Mouse (Mus musculus): ENCODE results near the gene Ino80d. TPM values are rescaled to one million over a fixed set of nuclear protein-coding genes. Genes with fewer than 3 reads are reported as not detected.
A peak's percentile ranks its signal among the peaks of the same experiment; 100 is the strongest.

The Ino80d gene
- polyA plus RNA-seq, 1 experiment from 2014 or later: 12.2 TPM

- Histone ChIP-seq H3K4me1 (ENCODE audit: control insufficient read depth in 2 of 2, insufficient read depth in 2 of 2, low read length in 2 of 2) (peaks cover 7 to 29% of the 10 kb centered on the region in 2 experiments; a peak in 3 of 4 replicates), H3K9ac (ENCODE audit: low read length) (no peak overlapping the region), H3K9me3 (ENCODE audit: control insufficient read depth, low read length) (no peaks in the 10 kb centered on the region), H3K4me2 (ENCODE audit: low read length) (no peak overlapping the region), H3K36me3 (ENCODE audit: control insufficient read depth, insufficient read depth, low read length) (peaks cover 26% of the 10 kb centered on the region; the same call in 1 of the 2 replicates), H3K27me3 (ENCODE audit: control insufficient read depth, insufficient read depth, low read length) (no peaks in the 10 kb centered on the region), H3K4me3 (ENCODE audit: control insufficient read depth in 1 of 2, insufficient read depth in 1 of 2, low read depth in 1 of 2, low read length in 2 of 2) (no peak overlapping the region), H3K27ac (replicated peaks in 1 of 2; ENCODE audit: control insufficient read depth in 1 of 2, insufficient read depth in 1 of 2, low read depth in 2 of 2, low read length in 2 of 2) (no peak overlapping the region)
- WGBS: 81% methylated on average over 3 of the region's 3 CpGs
- ATAC-seq (ENCODE audit: insufficient number of reproducible peaks, insufficient read depth, low FRiP score, low read depth): no peak
These were observed 64.5 kb downstream of the Ino80d start for GRCm38 (mm10) chr1:63049977-63050376.

- Histone ChIP-seq H3K4me3 (ENCODE audit: control insufficient read depth in 1 of 2, insufficient read depth in 1 of 2, low read depth in 1 of 2, low read length in 2 of 2) (no peak overlapping the region), H3K27me3 (ENCODE audit: control insufficient read depth, insufficient read depth, low read length) (no peaks in the 10 kb centered on the region), H3K4me1 (ENCODE audit: control insufficient read depth in 2 of 2, insufficient read depth in 2 of 2, low read length in 2 of 2) (peaks cover 7 to 24% of the 10 kb centered on the region in 2 experiments; a peak in 3 of 4 replicates), H3K9ac (ENCODE audit: low read length) (no peak overlapping the region), H3K9me3 (ENCODE audit: control insufficient read depth, low read length) (no peaks in the 10 kb centered on the region), H3K4me2 (ENCODE audit: low read length) (no peak overlapping the region), H3K27ac (replicated peaks in 1 of 2; ENCODE audit: control insufficient read depth in 1 of 2, insufficient read depth in 1 of 2, low read depth in 2 of 2, low read length in 2 of 2) (no peak overlapping the region), H3K36me3 (ENCODE audit: control insufficient read depth, insufficient read depth, low read length) (peaks cover 23% of the 10 kb centered on the region; the same call in 1 of the 2 replicates)
- ATAC-seq (ENCODE audit: insufficient number of reproducible peaks, insufficient read depth, low FRiP score, low read depth): no peak
- WGBS: 83% methylated on average over 6 of the region's 6 CpGs
These were observed 66.5 kb downstream of the Ino80d start for GRCm38 (mm10) chr1:63047983-63048382.

GRCm38 (mm10) chr1:63032929-63033328 is 81.5 kb downstream of the Ino80d start:
- WGBS: 87% methylated on average over 3 of the region's 3 CpGs
- Histone ChIP-seq H3K36me3 (ENCODE audit: control insufficient read depth, insufficient read depth, low read length) (no peaks in the 10 kb centered on the region), H3K4me1 (ENCODE audit: control insufficient read depth in 2 of 2, insufficient read depth in 2 of 2, low read length in 2 of 2) (no peaks in the 10 kb centered on the region), H3K27me3 (ENCODE audit: control insufficient read depth, insufficient read depth, low read length) (no peaks in the 10 kb centered on the region), H3K9ac (ENCODE audit: low read length) (no peak overlapping the region), H3K4me3 (ENCODE audit: control insufficient read depth in 1 of 2, insufficient read depth in 1 of 2, low read depth in 1 of 2, low read length in 2 of 2) (no peak overlapping the region), H3K9me3 (ENCODE audit: control insufficient read depth, low read length) (no peaks in the 10 kb centered on the region), H3K27ac (replicated peaks in 1 of 2; ENCODE audit: control insufficient read depth in 1 of 2, insufficient read depth in 1 of 2, low read depth in 2 of 2, low read length in 2 of 2) (no peak overlapping the region), H3K4me2 (ENCODE audit: low read length) (no peak overlapping the region)
- no peak for ATAC-seq (ENCODE audit: insufficient number of reproducible peaks, insufficient read depth, low FRiP score, low read depth)

- Histone ChIP-seq H3K9ac (ENCODE audit: low read length) (no peak overlapping the region), H3K36me3 (ENCODE audit: control insufficient read depth, insufficient read depth, low read length) (no peaks in the 10 kb centered on the region), H3K4me3 (ENCODE audit: control insufficient read depth in 1 of 2, insufficient read depth in 1 of 2, low read depth in 1 of 2, low read length in 2 of 2) (no peak overlapping the region), H3K4me1 (ENCODE audit: control insufficient read depth in 2 of 2, insufficient read depth in 2 of 2, low read length in 2 of 2) (no peaks in the 10 kb centered on the region), H3K27ac (replicated peaks in 1 of 2; ENCODE audit: control insufficient read depth in 1 of 2, insufficient read depth in 1 of 2, low read depth in 2 of 2, low read length in 2 of 2) (no peak overlapping the region), H3K9me3 (ENCODE audit: control insufficient read depth, low read length) (no peaks in the 10 kb centered on the region), H3K4me2 (ENCODE audit: low read length) (no peak overlapping the region), H3K27me3 (ENCODE audit: control insufficient read depth, insufficient read depth, low read length) (no peaks in the 10 kb centered on the region)
- WGBS: 59% methylated on average over 2 of the region's 2 CpGs
- no peak for ATAC-seq (ENCODE audit: insufficient number of reproducible peaks, insufficient read depth, low FRiP score, low read depth)
These were observed 94.6 kb downstream of the Ino80d start for GRCm38 (mm10) chr1:63019916-63020315.

GRCm38 (mm10) chr1:63005013-63005646 is 109.3 kb downstream of the Ino80d start:
- H3K4me1 ChIP-seq (ENCODE audit: control insufficient read depth in 2 of 2, insufficient read depth in 2 of 2, low read length in 2 of 2): peaks cover 0 to 4% of the 10 kb centered on the region in 2 experiments; a peak in 1 of 4 replicates
- no peaks in the 10 kb centered on the region for H3K36me3 ChIP-seq (ENCODE audit: control insufficient read depth, insufficient read depth, low read length)
- no peak overlapping the region for H3K27ac ChIP-seq (replicated peaks in 1 of 2; ENCODE audit: control insufficient read depth in 1 of 2, insufficient read depth in 1 of 2, low read depth in 2 of 2, low read length in 2 of 2)
- no peaks in the 10 kb centered on the region for H3K27me3 ChIP-seq (ENCODE audit: control insufficient read depth, insufficient read depth, low read length)
- 50% methylated on average over 12 of the region's 12 CpGs for WGBS
- no peak overlapping the region for H3K4me3 ChIP-seq (ENCODE audit: control insufficient read depth in 1 of 2, insufficient read depth in 1 of 2, low read depth in 1 of 2, low read length in 2 of 2)
- ATAC-seq (ENCODE audit: insufficient number of reproducible peaks, insufficient read depth, low FRiP score, low read depth): no peak
- H3K9me3 ChIP-seq (ENCODE audit: control insufficient read depth, low read length): no peaks in the 10 kb centered on the region
- no peak overlapping the region for H3K4me2 ChIP-seq (ENCODE audit: low read length)
- H3K9ac ChIP-seq (ENCODE audit: low read length): no peak overlapping the region

DNA sequence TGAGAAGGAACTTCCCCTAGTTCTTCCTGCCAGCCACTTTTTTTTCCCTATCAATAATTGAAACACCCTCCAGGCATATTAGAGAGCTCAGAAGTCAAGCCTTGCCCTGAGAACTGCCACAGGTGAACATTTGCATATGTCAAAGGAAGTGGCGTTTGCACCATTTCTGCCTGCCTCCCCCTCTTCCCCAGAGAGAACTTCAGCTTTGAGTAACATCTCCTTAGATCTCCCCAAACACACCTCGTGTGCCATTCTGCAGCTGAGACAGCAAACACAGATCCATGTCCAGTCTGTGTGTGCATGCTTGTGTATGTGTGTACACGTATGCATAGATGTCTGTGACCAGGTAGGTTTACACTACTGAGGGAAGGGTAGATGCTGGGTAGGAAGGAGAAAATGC is 112.6 kb downstream of the Ino80d start:
- H3K36me3 ChIP-seq (ENCODE audit: control insufficient read depth, insufficient read depth, low read length): no peaks in the 10 kb centered on the region
- 68% methylated on average over 3 of the region's 3 CpGs for WGBS
- ATAC-seq (ENCODE audit: insufficient number of reproducible peaks, insufficient read depth, low FRiP score, low read depth): no peak

DNA sequence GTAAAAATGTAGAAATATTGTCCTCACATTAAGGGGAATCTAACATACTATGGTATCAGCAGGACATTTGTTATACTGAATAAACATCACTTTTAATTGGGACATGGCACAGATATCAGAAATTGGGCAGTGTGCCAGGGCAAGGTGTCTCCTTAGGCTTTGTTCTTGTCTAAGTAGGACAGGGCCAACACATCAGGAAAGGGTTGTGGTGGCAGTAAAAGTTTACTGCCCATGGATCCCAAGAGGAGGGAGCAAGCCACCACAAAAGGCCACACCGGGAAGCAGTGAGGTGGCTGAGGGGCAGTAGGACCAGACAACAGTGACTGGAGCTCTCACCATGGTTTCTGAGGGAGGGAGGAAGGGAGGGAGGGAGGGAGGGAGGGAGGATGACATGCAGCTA is 121.1 kb downstream of the Ino80d start:
- no peaks in the 10 kb centered on the region for H3K36me3 ChIP-seq (ENCODE audit: control insufficient read depth, insufficient read depth, low read length)
- H3K27ac ChIP-seq (replicated peaks in 1 of 2; ENCODE audit: control insufficient read depth in 1 of 2, insufficient read depth in 1 of 2, low read depth in 2 of 2, low read length in 2 of 2): peak overlapping the region; percentile 71 to 84
- no peak overlapping the region for H3K4me3 ChIP-seq (ENCODE audit: control insufficient read depth in 1 of 2, insufficient read depth in 1 of 2, low read depth in 1 of 2, low read length in 2 of 2)
- no peak overlapping the region for H3K4me2 ChIP-seq (ENCODE audit: low read length)
- no peak for ATAC-seq (ENCODE audit: insufficient number of reproducible peaks, insufficient read depth, low FRiP score, low read depth)
- WGBS: 25% methylated on average over 1 of the region's 1 CpGs
- H3K9ac ChIP-seq (ENCODE audit: low read length): no peak overlapping the region
- peaks cover 14% of the 10 kb centered on the region in 2 experiments for H3K4me1 ChIP-seq (ENCODE audit: control insufficient read depth in 2 of 2, insufficient read depth in 2 of 2, low read length in 2 of 2)
- H3K9me3 ChIP-seq (ENCODE audit: control insufficient read depth, low read length): peaks cover 5% of the 10 kb centered on the region; the same call in 1 of the 2 replicates
- no peaks in the 10 kb centered on the region for H3K27me3 ChIP-seq (ENCODE audit: control insufficient read depth, insufficient read depth, low read length)

More for the DNA sequence above, 112.6 kb downstream of the Ino80d start:
- no peak overlapping the region for H3K4me3 ChIP-seq (ENCODE audit: control insufficient read depth in 1 of 2, insufficient read depth in 1 of 2, low read depth in 1 of 2, low read length in 2 of 2)
- H3K9me3 ChIP-seq (ENCODE audit: control insufficient read depth, low read length): no peaks in the 10 kb centered on the region
- no peak overlapping the region for H3K4me2 ChIP-seq (ENCODE audit: low read length)
- H3K9ac ChIP-seq (ENCODE audit: low read length): no peak overlapping the region
- H3K4me1 ChIP-seq (ENCODE audit: control insufficient read depth in 2 of 2, insufficient read depth in 2 of 2, low read length in 2 of 2): peaks cover 0 to 4% of the 10 kb centered on the region in 2 experiments; a peak in 1 of 4 replicates
- H3K27ac ChIP-seq (replicated peaks in 1 of 2; ENCODE audit: control insufficient read depth in 1 of 2, insufficient read depth in 1 of 2, low read depth in 2 of 2, low read length in 2 of 2): no peak overlapping the region
- no peaks in the 10 kb centered on the region for H3K27me3 ChIP-seq (ENCODE audit: control insufficient read depth, insufficient read depth, low read length)

DNA sequence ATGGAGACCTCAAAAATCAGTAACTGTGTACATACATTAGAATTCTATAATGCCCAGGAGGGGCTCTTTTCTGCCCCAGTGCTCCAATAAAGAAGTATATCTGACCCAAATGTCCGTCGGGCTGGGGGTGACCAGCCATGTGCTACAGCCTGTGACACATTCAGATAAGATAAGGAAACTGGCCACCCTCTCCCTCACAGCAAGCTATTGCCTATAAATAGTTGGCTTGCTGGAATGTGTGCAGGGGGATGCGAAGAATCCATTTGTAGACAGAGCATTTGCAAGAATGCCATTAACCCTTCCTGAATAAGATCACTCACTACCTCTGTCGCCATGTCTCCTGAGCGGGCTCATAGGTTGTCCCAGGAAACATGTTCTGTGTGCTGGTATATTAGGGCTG is 121.8 kb downstream of the Ino80d start:
- Histone ChIP-seq H3K27ac (replicated peaks in 1 of 2; ENCODE audit: control insufficient read depth in 1 of 2, insufficient read depth in 1 of 2, low read depth in 2 of 2, low read length in 2 of 2) (peak overlapping the region; percentile 71 to 76), H3K9me3 (ENCODE audit: control insufficient read depth, low read length) (peaks cover 5% of the 10 kb centered on the region; the same call in 1 of the 2 replicates), H3K4me1 (ENCODE audit: control insufficient read depth in 2 of 2, insufficient read depth in 2 of 2, low read length in 2 of 2) (peaks cover 14% of the 10 kb centered on the region in 2 experiments), H3K4me2 (ENCODE audit: low read length) (0 out of 2 replicates have a peak overlapping the region, but pooled peaks have one; percentile 1), H3K9ac (ENCODE audit: low read length) (no peak overlapping the region), H3K4me3 (ENCODE audit: control insufficient read depth in 1 of 2, insufficient read depth in 1 of 2, low read depth in 1 of 2, low read length in 2 of 2) (no peak overlapping the region), H3K36me3 (ENCODE audit: control insufficient read depth, insufficient read depth, low read length) (no peaks in the 10 kb centered on the region), H3K27me3 (ENCODE audit: control insufficient read depth, insufficient read depth, low read length) (no peaks in the 10 kb centered on the region)
- WGBS: 3% methylated on average over 5 of the region's 5 CpGs
- peak; percentile 73 for ATAC-seq (ENCODE audit: insufficient number of reproducible peaks, insufficient read depth, low FRiP score, low read depth)

Data from heart, embryonic 14.5 days (tissue).